Mouse (Mus musculus): ENCODE data around the gene Rfpl4.

DNA sequence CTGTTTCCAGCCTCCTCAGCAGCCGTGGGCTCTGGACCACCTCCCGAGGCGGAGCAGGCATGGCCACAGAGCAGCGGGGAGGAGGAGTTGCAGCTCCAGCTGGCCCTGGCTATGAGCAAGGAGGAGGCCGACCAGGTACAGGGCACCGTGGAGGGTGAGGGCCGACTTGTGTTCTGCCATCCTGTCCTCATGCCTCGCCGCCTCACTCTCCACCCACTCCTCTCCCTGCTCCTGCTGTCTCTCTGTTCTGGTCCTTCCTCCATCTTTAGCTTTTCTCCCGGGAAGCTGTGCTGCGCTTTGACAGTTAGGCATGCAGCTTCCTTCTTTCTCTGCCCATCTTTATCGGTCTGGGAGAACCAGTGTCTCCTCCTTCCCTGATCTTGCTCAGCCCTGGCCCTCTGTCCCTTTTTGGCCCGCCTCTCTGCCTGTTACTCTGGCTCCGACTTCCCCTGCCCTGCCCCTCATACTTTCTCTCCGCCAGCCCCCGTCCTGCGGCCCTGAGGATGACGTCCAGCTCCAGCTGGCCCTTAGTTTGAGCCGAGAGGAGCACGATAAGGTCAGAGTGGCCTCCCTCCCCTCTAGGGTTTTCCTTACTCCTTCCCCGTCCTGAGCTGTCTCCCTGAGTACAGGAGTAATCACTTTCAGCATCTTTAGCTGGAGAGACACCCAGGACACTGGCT lies 23.8 kb downstream of the Rfpl4 start:
- TF ChIP-seq POLR2A (IDR thresholded peaks at IDR 0.05; ENCODE audit: insufficient read depth, low read length) (no peak), CTCF (IDR thresholded peaks at IDR 0.05; ENCODE audit: low read depth, low read length) (no peak), EP300 (IDR thresholded peaks at IDR 0.05; ENCODE audit: insufficient read depth, low read depth, low read length) (no peak)

Data from ES-Bruce4 (cell line).